Mouse (Mus musculus): ENCODE results near the gene 4933424G06Rik. TPM values are rescaled to one million over a fixed set of nuclear protein-coding genes. Genes with fewer than 3 reads are reported as not detected.
A peak's percentile ranks its signal among the peaks of the same experiment; 100 is the strongest.
"Not testable (repeated sequence)": the region's sequence is repeated elsewhere in the genome, so short reads cannot be mapped to it uniquely, and the experiment has no call there.

4933424G06Rik gene
- polyA plus RNA-seq (2015; fragmentation: Nextera tagmentation; extraction: Ambion mirVana) = 0.84 and 1.1 TPM in 2 replicates

DNA sequence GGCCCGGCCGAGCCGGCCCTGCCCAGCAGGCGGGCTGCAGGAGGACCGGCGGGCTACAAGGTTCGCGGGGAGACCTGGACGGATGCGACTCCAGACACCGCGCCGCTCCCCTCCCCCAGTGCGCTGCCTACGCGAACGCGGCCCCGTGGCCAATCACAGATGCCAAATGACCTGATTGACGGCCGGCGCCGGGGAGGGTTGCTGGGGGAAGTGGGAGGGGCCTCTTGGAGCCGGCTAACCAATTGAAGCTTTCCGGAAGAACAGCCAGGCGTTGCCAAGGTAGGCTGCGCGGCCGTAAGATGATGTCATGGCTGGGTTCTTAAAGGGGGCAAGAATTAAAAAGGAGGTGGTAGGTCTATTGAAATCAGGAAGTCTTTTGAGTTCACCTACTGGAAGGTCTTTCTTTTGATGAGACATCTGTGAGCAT, at the start of gene 4933424G06Rik:
Gene 4933424G06Rik (plus strand): TSS at position 296 of the 427 bp plus-strand sequence.
- Histone ChIP-seq H3K36me3 (replicated peaks) (peaks cover 10% of the 10 kb centered on the region), H3K27me3 (replicated peaks) (no peaks in the 10 kb centered on the region), H3K27ac (peak within 1 kb of the TSS; percentile 84), H3K9me3 (no peaks in the 10 kb centered on the region), H3K4me3 (peak within 1 kb of the TSS; percentile 82), H3K4me2 (peak within 1 kb of the TSS; percentile 82), H3K9ac (peak within 1 kb of the TSS; percentile 89), H3K4me1 (peaks cover 23% of the 10 kb centered on the region)
- WGBS = under 1% methylated on average over 29 of the region's 29 CpGs
- peak; percentile 98 for ATAC-seq (replicated peaks)

DNA sequence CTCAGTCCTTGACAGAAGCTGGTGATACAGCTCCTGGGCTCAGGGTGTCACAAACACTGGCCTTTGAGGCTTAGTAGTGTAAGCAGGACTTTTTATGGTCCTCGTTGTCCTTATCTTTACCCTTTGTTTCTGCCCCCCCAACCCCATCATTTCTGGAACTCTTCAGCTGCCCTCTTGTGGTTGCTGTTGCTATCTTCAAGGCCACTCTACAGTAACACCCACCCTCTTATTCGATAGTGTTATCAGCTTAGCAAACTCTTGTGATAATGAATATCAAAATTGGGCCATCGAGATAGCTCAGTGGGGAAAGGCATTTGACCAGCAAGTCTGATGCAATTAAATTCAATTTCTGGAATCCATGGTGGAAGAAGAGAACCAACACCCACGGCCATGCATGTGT, 45.5 kb upstream of the 4933424G06Rik start:
- no peak overlapping the region for H3K27ac ChIP-seq
- no peak for ATAC-seq (replicated peaks)
- H3K4me1 ChIP-seq = no peaks in the 10 kb centered on the region
- H3K4me2 ChIP-seq = no peak overlapping the region
- no peaks in the 10 kb centered on the region for H3K27me3 ChIP-seq (replicated peaks)
- H3K9me3 ChIP-seq = no peaks in the 10 kb centered on the region
- no peaks in the 10 kb centered on the region for H3K36me3 ChIP-seq (replicated peaks)
- no peak overlapping the region for H3K4me3 ChIP-seq
- no peak overlapping the region for H3K9ac ChIP-seq
- WGBS = 77% methylated on average over 4 of the region's 4 CpGs

DNA sequence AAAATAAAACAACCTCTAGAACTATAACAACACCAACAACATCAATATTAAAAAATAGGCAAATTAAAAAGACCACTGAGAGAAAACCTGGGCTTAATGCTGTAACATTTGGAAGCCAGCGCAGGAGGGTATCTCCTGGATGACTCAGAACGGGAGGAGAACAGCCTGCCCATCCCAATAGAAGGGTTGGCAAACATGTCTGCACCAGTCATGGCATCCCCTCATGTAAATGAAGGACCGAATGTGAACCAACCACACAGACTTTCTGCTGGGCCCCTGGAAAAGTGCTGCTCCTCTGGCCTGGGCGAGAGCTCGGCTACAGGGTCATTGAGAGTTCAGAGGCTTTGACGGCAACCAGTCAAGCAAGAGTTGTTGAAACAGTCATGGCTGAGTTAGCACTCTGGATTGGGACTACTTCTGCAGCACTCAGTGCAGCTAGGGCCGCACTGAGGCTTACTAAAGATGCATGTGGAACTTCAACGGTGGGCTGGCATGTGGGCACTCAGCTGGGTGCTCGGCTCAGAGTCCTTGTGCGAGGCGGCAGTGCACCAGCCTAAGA, 44.7 kb upstream of the 4933424G06Rik start:
- Histone ChIP-seq H3K4me1 (no peaks in the 10 kb centered on the region), H3K27ac (no peak overlapping the region), H3K4me2 (no peak overlapping the region), H3K36me3 (replicated peaks) (no peaks in the 10 kb centered on the region), H3K9me3 (no peaks in the 10 kb centered on the region), H3K4me3 (no peak overlapping the region), H3K9ac (no peak overlapping the region), H3K27me3 (replicated peaks) (no peaks in the 10 kb centered on the region)
- ATAC-seq (replicated peaks) = no peak
- 68% methylated on average over 11 of the region's 11 CpGs for WGBS

DNA sequence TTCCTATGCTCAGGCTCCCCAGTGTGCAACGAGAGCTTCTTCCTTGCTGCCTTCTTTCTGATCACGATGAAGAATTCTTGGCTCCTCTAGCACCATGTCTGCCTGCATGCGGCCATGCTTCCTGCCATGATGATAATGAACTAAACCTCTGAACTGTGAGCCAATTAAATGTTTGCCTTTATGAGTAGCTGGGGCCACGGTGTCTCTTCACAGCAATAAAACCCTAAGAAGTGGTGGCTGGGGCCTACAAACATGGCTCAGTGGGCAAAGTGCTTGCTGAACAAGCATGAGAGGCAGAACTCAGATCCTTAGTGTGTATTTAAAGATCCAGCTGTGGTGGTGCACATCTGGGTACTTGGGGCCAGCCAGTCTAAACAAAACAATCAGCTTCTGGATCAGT, 44.0 kb upstream of the 4933424G06Rik start:
- Histone ChIP-seq H3K27me3 (replicated peaks) (no peaks in the 10 kb centered on the region), H3K9me3 (no peaks in the 10 kb centered on the region), H3K36me3 (replicated peaks) (no peaks in the 10 kb centered on the region), H3K9ac (no peak overlapping the region), H3K27ac (no peak overlapping the region), H3K4me1 (no peaks in the 10 kb centered on the region), H3K4me3 (no peak overlapping the region), H3K4me2 (no peak overlapping the region)
- no peak for ATAC-seq (replicated peaks)
- 66% methylated on average over 4 of the region's 4 CpGs for WGBS

DNA sequence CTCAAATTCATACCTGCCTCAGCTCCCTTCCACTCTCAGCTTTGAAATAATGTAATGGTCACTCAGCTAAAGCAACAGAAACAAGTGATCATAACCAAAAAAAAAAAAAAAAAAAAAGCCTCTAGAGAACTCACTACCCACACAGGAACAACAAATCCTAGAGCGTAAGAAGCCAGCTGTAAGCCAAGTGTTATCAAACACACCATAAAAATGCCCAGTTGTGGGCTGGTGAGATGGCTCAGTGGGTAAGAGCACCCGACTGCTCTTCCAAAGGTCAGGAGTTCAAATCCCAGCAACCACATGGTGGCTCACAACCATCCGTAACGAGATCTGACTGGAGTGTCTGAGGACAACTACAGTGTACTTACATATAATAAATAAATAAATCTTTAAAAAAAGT, 41.9 kb upstream of the 4933424G06Rik start:
- H3K4me1 ChIP-seq; H3K36me3 ChIP-seq (replicated peaks); H3K27ac ChIP-seq; H3K4me2 ChIP-seq; H3K9ac ChIP-seq; H3K9me3 ChIP-seq; H3K4me3 ChIP-seq; H3K27me3 ChIP-seq (replicated peaks); ATAC-seq (replicated peaks): not testable (repeated sequence)
- WGBS = 86% methylated on average over 4 of the region's 4 CpGs

DNA sequence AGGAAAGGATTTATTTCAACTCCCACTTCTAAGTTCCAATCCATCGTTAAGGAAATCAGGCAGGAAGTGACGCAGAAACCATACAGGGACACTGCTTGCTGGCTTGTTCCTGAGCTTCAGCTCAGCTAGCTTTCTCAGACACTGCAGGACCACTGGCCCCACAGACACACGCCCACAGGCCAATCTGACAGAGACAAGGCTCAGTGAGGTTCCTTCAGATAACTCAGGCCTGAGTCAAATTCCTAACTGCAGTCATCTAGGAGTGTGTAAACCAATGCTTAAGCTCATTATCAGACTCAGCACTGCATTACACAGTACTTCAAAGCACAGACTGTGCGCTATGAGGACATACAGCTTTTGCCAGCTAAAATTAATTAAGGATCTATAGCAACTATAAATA, 39.7 kb upstream of the 4933424G06Rik start:
- WGBS = 80% methylated on average over 4 of the region's 4 CpGs
- H3K27ac ChIP-seq = no peak overlapping the region
- H3K4me3 ChIP-seq = no peak overlapping the region
- no peaks in the 10 kb centered on the region for H3K27me3 ChIP-seq (replicated peaks)
- no peaks in the 10 kb centered on the region for H3K4me1 ChIP-seq
- H3K9ac ChIP-seq = no peak overlapping the region
- H3K36me3 ChIP-seq (replicated peaks) = no peaks in the 10 kb centered on the region
- no peak overlapping the region for H3K4me2 ChIP-seq
- no peak for ATAC-seq (replicated peaks)
- H3K9me3 ChIP-seq = no peaks in the 10 kb centered on the region

DNA sequence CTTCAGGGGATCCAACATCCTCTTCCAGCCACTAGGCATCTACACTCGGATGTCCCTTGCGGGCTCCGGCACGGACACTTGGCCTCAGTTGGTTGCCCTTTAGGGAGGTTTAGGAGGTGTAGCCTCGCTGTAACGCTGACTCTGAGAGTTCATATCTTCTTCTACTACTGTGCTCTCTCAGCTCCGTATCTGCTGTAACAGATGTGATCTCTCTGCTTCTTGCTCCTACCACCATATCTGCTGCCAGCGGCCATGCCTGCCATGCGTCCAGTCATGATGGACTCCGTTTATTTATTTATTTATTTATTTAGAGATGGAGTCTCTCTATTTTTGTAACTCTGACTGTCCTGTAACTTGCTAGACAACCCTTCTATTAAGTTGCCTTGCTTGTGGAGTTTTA, 38.7 kb upstream of the 4933424G06Rik start:
- Histone ChIP-seq H3K4me1 (no peaks in the 10 kb centered on the region), H3K9me3 (no peaks in the 10 kb centered on the region), H3K36me3 (replicated peaks) (no peaks in the 10 kb centered on the region), H3K27me3 (replicated peaks) (no peaks in the 10 kb centered on the region), H3K27ac (no peak overlapping the region), H3K4me2 (no peak overlapping the region), H3K9ac (no peak overlapping the region), H3K4me3 (no peak overlapping the region)
- 90% methylated on average over 10 of the region's 10 CpGs for WGBS
- no peak for ATAC-seq (replicated peaks)

DNA sequence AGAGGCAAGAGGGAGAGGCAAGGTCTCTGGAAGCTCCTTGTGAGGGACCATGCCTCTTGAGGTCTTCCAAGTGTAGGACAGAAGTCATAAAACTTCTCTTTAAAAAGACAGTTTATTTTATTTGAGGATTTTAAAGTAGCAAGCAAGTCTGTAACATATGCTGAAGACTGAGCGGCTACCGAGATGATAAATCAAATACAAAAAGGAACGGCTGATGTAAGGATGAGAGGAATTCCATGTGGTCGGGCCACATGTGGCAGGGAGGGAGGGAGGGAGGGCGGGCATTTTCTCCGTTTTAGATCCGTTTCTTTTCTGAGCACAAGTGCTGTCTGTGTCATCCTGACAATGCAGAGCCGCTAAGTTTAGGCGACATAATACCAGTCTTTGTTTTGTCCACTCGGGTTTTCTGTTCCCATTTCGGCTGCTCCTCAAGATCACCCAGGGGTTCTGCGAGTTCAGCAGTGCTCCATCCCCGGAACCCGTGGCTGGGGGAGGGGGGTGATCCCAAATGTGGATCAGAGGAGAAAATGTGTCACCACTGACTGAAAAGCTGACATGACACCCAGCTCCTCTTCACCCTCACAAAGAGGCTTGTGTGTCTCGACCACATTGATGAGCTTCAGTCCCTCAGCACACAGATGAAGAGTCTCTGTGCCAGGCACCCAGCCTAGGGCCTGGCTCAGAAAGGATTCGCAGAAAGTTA, 37.1 kb upstream of the 4933424G06Rik start:
- no peak for ATAC-seq (replicated peaks)
- 47% methylated on average over 16 of the region's 16 CpGs for WGBS

DNA sequence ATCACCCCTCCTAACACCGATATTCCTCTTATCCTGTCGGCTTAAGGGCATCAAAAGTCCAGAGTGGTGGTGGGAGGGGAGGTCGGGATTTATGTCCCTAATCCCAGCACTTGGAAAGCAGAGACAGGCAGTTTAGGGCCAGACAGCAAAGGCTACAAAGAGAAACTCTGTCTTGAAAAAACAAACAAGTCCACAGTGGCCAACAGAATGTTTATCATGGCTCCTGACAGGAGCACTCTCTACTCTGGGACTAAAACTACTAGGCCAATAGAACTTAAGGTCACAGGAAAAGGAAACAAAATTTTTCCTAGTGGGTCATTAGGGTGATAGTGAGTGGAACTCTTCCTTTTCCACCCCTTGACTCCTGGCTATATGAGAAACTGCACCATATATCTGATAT, 35.0 kb upstream of the 4933424G06Rik start:
- H3K27ac ChIP-seq = no peak overlapping the region
- no peaks in the 10 kb centered on the region for H3K4me1 ChIP-seq
- 53% methylated on average over 3 of the region's 3 CpGs for WGBS
- H3K4me3 ChIP-seq = no peak overlapping the region
- no peaks in the 10 kb centered on the region for H3K27me3 ChIP-seq (replicated peaks)
- no peaks in the 10 kb centered on the region for H3K9me3 ChIP-seq
- no peak overlapping the region for H3K9ac ChIP-seq
- H3K4me2 ChIP-seq = no peak overlapping the region
- ATAC-seq (replicated peaks) = no peak
- H3K36me3 ChIP-seq (replicated peaks) = no peaks in the 10 kb centered on the region

More for the DNA sequence above, 37.1 kb upstream of the 4933424G06Rik start:
- no peak overlapping the region for H3K4me3 ChIP-seq
- H3K9ac ChIP-seq = no peak overlapping the region
- H3K9me3 ChIP-seq = no peaks in the 10 kb centered on the region
- H3K27ac ChIP-seq = no peak overlapping the region
- no peaks in the 10 kb centered on the region for H3K4me1 ChIP-seq
- H3K27me3 ChIP-seq (replicated peaks) = no peaks in the 10 kb centered on the region
- H3K36me3 ChIP-seq (replicated peaks) = no peaks in the 10 kb centered on the region
- H3K4me2 ChIP-seq = no peak overlapping the region

DNA sequence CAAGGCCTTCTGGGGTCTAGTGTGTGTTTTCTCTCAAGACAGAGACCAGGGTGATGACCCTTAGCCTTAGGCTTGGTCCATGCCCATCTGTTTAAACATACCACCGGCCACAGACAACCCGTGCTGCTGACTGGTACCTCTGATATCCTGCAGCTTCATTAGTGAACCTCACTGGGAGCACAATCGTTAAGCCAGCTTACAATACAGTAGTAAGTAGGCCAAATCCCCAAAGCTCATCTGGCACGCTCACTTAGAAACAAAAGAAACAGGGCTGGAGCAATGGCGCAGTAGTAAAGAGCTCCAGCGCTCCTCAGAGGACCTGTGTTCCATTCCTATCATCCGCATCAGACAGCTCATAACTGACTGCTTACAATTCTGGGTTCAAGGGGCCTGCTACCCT, 29.1 kb upstream of the 4933424G06Rik start:
- H3K27ac ChIP-seq = no peak overlapping the region

DNA sequence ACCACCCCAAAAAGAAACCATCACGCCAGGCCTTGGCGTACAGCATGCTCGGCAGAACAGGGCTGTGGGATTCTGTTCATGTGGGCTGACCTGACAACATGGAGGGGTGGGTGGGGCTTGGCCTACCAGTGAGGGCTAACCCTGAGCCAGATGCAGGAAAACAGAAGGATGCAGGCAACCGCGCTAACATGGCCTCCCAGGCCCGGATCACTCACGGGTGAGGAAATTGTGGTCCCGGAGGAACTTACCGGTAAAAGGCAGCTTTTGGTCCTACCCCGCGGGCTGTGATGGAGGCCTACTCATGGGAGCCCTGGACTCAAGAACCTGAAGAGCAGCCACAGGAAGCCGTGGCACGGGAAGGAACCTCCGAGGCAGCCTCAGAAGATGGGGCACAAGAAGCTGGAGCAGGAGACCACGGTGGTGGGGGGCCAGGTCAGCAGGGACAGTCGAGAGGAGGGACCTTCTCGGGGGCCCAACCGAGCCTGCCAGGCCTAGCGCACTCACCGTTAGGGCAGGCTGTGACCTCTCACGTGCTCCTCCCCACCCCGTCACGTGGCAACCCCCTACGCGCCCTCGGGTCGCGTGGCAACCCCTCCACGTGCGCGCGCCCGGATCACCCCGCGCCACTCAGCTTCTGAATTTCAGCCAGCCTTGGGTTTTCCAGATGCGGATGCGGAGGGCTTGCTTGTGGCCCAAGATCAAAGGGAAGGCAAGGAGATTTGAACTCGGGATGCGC, 27.2 kb upstream of the 4933424G06Rik start, which contains the start of gene Fam178b:
Gene Fam178b (minus strand): TSS at position 564 of the 736 bp plus-strand sequence.
- Histone ChIP-seq H3K36me3 (replicated peaks) (no peaks in the 10 kb centered on the region), H3K9me3 (no peaks in the 10 kb centered on the region), H3K4me1 (no peaks in the 10 kb centered on the region; the same call in 1 of the 2 replicates), H3K27ac (no peak within 1 kb of the TSS), H3K27me3 (replicated peaks) (no peaks in the 10 kb centered on the region), H3K4me3 (no peak within 1 kb of the TSS), H3K9ac (no peak within 1 kb of the TSS), H3K4me2 (no peak within 1 kb of the TSS)
- no peak; the same call in 1 of the 2 replicates for ATAC-seq (replicated peaks)
- 93% methylated on average over 39 of the region's 39 CpGs for WGBS

More for the DNA sequence above, 29.1 kb upstream of the 4933424G06Rik start:
- Histone ChIP-seq H3K27me3 (replicated peaks) (no peaks in the 10 kb centered on the region), H3K9me3 (no peaks in the 10 kb centered on the region), H3K4me3 (no peak overlapping the region), H3K4me1 (no peaks in the 10 kb centered on the region; the same call in 1 of the 2 replicates), H3K9ac (no peak overlapping the region), H3K4me2 (no peak overlapping the region), H3K36me3 (replicated peaks) (no peaks in the 10 kb centered on the region)
- no peak for ATAC-seq (replicated peaks)
- 23% methylated on average over 7 of the region's 7 CpGs for WGBS

DNA sequence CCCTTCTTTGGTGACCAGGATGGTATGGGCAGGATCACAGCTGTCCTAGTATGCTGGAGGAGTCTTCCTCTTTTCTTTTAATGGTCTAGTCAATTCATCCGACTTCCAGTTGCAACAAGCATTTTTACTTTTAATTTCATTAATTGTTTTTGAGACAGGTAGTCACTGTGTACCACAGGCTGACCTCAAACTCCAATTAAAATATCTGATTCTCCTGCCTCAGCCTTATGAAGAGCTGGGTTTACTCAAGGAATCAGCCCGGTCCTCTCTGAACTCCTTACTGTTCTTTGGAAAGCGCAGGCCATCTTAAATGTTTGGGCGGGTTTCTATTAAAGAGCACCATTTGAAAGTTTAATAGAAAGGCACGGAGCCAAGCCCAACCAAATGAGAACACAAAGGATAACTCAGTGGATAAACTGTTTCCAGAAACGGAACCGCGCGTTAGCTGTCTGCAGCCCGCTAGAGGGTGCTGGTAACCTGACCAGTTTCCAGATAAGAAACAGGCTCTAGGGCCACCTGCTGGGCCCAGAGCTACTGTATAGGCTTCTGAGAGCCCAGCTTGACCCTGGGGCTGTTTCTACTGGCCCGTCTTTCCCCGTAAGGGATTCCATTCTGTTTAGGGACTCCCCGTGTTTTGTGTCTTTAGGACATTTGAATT, 26.0 kb upstream of the 4933424G06Rik start:
- H3K4me1 ChIP-seq = no peaks in the 10 kb centered on the region; the same call in 1 of the 2 replicates
- no peaks in the 10 kb centered on the region for H3K36me3 ChIP-seq (replicated peaks)
- no peak overlapping the region for H3K9ac ChIP-seq
- no peak overlapping the region for H3K4me3 ChIP-seq
- no peaks in the 10 kb centered on the region for H3K9me3 ChIP-seq
- 9% methylated on average over 13 of the region's 13 CpGs for WGBS
- H3K27me3 ChIP-seq (replicated peaks) = no peaks in the 10 kb centered on the region
- peak; percentile 82 for ATAC-seq (replicated peaks)
- no peak overlapping the region for H3K27ac ChIP-seq
- no peak overlapping the region for H3K4me2 ChIP-seq

Data from midbrain, embryonic 15.5 days (tissue).